Mouse (Mus musculus) monocyte, adult 2 months (primary cell): ENCODE data around the gene Dnmt1.
A peak's percentile ranks its signal among the peaks of the same experiment; 100 is the strongest.

Experiments used
- DNase-seq, 2 experiments: peaks; one replicate each; pipeline ENCODE4 v3.0.0; 2022; ENCODE audit warnings: low spot score in 2 of 2, low read depth in 1 of 2

Dnmt1 gene

DNA sequence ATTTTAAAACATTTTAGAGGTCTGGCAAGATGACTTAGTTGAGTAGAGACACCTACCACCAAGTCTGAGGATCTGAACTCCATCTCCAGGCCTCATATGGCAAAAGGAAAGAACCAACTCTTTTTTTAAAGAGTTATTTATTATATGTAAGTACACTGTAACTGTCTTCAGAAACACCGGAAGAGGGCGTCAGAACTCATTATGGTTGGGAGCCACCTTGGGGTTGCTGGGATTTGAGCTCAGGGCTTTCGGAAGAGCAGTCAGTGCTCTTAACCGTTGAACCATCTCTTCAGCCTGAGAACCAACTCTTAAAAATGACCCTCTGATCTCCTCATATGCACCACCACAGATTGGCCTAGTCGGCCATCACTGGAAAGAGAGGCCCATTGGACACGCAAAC lies 72.5 kb downstream of the Dnmt1 start:
- DNase-seq = no peak

DNA sequence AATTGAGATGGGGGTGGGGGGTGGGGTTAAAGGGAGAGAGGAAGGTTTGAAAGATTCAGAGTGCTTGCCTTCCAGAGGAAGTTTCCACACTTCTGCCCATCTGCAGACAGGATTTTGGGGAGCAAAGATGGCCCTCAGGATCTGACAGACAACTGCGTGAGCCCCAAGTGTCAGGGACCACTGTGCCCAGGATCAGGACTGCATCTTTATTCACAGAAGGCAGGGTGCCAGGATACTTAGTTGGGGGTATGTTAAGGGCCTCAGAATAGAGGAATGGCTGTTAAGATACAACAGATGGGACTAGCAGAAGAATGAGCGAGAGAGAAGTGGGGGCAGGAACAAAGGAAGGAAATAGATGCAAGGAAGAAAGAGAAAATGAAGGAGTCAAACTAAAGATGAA lies 73.1 kb downstream of the Dnmt1 start:
- DNase-seq = no peak

DNA sequence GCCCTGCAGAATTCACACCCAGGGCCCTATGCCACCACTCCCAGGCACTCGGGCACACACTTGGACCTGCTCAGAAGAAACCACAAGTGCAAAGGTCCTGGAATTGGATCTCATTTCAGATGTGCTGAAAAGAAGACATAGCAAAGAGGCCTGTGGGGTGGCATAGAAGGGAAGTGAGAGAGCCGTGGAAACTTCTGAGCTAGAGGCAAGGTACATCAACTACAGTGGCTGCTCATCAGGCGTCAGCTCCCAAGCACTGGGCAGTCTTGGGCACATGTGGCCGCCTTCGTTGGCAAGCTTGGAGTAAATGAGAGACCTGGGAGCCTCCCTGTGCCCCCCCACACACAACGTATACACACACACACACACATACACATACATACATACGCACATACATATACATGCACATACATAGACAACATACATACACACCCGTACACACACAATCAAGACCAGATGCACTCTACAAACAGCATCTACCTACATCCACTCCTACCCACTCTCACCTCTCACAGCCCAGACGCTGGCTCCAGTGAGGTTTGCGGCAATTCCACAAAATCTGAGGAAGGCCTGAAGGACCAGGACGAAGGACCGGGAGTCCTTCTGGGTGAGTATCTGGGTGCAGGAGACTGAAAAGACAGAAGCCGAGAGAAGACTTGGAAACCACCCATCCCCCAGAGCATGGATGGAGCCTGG lies 80.4 kb downstream of the Dnmt1 start, which contains the start of gene Angptl6:
TSS of gene Angptl6 (minus strand) at position 631 of the 696 bp plus-strand sequence.
- DNase-seq = no peak

DNA sequence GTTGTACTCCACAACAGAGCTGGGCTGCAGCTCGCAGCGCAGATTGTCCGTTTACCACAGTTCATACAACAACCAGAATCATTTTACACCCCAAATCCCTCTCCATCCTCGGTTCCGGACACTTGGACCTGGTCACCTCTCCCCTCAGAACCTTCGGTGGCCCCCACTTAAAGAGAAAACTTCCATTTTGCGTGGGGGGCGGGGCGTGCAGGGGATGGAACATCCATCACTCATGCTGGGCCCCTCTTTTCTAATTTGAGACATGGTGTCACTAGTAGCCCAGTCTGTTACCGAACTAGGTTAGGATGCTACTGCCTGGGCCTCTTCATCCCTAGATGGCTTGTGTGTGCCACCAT lies 81.0 kb downstream of the Dnmt1 start:
- DNase-seq = no peak

DNA sequence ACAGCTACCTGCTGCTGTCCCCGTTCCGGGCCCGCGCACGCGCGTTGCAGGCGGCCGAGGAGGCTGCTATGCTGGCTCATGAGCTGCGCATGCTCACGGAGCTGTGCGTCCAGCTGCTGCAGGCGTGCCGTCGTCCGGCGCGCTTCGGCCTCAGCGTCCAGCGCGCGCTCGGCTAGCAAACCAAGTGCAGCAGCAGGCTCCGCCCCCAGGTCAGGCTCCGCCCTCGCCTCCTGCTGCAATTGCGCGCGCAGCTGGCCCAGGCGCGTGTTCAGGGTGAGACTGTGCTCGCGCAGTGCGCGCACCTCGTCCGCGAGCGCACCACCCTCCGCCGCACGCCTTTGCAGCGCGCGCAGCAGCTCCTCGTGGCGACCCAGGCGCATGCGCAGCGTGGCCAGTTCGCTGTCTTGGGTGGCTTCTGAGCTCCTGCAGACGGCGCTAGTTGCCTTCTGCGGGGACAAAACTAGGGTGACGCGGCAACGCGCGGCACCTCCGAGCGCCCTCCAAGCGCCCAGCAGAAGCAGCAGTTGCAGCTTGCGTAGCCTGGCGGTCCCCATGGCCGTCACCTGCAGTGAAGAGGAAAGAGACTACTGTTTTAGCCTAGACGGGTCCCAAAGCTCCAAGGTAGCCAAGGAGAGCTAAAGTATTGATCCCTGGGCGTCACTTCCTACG lies 81.5 kb downstream of the Dnmt1 start:
- peak; percentile 99 for DNase-seq

DNA sequence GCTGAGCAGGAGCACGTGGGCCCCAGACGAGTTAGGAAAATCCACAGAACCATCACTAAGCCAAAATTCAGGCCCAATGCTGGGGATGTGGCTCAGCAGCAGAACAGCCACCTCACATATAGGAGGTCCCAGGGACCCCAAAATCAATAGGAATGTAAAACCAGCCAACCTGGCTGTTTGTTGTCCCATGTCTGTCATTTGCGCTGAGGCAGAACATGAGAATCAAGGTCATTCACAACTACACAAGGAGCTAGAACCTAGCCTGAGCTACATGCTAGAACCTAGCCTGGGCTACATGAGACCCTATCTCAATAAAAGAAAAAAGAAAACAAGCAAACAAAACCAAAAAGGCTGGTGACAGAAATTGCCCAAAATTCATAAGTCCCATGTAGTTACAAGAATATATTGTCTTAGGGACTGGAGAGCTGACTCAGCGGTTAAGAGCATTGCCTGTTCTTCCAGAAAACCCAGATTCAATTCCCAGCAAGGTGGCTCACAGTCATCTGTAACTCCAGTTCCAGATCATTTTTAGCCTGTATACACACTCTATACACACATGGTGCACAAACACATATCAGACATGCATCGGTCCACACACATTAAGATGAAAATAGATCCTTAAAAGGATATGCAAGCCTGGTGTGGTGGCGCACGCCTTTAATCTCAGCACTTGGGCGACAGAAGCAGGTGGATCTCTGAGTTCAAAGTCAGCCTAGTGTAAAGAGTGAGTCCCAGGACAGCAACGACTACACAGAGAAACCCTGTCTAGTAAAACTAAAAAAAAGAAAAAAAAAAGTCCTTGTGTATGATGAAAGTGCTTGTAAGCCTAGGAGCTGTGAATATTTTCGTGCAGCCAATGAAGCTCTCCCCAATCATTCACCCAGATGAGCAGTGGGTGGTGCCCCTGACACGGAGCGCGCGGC lies 82.3 kb downstream of the Dnmt1 start:
- DNase-seq = no peak

DNA sequence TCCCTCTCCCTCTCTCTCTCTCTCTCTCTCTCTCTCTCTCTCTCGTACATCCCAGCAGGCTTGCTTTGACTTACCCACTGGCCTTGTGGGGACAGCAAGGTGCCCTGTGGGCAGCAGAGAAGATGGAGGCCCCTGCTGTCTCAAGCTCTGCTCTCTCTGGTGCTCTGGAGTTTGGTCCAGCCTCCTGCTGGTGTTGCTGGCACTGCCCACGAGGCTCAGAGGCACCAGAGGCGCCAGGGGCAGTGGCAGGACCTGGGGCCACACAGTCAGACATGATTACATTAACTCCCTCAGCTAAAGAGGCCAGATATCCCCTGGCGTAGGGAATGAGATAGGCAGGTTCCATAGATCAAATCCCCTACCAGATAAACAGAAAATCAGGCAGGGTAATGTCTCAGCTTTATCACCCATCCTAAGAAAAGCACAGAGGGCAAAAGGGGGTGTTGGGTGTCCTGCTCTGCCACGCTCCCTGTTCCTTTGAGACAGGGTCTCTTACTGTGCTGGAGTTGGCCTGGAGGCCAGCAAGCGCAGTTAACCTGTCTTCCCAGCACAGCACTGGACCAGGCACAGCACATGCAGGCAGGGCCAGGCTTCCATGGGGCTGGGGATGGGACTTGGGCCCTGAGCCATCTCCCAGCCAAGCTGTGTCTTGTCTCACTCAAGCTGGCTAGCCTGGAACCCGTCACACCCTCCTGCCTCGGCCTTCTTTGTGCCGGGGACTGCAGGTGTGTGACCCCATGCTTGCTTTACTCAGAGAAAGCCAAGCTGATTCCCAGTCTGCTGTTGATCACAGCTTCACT lies 83.2 kb downstream of the Dnmt1 start:
- DNase-seq = no peak

DNA sequence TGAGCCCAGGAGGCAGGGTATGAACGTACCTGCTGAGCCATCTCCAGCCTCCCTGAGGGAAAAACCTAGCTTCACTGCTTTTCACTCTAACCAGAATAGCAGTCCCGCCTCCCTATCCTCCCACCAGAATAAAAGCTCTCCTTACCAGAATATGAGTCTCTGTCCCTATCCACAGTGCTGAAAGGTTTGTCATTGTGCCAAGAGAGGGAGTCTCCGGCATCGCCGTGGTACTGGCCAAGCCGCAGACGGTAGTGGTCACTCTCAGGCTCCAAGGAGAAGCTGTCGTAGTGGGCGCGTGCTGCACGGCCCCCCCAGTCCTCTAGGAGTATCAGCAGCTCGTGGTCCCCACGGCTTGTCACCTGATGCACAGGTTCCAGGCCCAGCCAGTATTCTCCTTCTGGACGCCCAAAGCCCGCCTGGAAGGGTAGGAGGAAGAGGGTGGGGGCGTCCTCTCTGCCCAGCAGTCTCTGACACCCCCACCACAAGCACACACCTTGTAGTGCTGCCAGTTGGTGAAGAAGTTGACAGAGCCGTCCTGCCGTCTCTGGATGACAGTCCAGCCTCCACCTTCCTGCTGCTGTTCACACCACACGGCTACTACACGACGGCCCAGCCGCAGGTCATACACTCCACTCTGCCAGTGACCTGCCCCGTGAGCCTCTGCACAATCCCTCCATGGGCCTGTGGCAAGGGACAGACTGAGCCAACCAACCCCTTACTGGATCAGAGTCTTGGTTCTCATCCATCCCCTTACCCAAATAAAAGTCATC lies 84.5 kb downstream of the Dnmt1 start:
- DNase-seq = no peak

DNA sequence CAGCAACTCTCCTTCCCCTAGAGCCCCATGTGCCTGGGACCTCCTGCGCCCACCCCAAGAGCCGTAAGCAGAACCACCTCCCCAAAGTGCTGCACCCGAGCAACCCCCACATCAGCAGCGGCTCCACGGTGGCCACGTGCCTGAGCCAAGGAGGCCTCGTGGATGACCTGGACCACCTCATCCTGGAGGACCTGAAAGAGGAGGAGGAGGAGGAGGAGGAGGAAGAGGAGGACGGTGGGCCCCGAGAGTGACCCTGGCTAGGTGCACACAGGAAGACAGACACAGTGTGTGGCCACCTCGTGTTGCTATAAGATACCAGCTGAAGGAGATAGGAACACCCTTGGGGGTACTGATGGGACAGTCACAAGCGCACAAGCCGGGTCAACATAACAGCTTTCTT lies 86.2 kb downstream of the Dnmt1 start:
- no peak for DNase-seq

DNA sequence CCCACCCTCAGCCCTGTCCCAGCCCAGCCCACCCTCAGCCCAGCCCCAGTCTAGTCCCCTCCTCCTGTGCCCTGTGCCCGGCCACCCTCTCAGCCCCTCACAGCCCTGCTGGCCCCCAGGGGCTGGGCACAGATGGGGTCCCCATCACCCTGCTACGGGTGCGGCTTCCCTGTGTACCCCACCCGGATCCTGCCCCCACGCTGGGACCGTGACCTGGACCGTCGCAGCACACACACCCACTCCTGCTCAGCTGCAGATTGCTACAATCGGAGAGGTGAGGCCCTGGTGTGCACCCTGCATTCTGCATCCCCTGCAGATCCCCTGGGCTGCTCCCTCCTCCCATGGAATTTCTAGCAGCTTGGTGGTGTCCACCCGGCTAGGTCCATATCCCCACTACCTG lies 86.7 kb downstream of the Dnmt1 start:
- DNase-seq = no peak

DNA sequence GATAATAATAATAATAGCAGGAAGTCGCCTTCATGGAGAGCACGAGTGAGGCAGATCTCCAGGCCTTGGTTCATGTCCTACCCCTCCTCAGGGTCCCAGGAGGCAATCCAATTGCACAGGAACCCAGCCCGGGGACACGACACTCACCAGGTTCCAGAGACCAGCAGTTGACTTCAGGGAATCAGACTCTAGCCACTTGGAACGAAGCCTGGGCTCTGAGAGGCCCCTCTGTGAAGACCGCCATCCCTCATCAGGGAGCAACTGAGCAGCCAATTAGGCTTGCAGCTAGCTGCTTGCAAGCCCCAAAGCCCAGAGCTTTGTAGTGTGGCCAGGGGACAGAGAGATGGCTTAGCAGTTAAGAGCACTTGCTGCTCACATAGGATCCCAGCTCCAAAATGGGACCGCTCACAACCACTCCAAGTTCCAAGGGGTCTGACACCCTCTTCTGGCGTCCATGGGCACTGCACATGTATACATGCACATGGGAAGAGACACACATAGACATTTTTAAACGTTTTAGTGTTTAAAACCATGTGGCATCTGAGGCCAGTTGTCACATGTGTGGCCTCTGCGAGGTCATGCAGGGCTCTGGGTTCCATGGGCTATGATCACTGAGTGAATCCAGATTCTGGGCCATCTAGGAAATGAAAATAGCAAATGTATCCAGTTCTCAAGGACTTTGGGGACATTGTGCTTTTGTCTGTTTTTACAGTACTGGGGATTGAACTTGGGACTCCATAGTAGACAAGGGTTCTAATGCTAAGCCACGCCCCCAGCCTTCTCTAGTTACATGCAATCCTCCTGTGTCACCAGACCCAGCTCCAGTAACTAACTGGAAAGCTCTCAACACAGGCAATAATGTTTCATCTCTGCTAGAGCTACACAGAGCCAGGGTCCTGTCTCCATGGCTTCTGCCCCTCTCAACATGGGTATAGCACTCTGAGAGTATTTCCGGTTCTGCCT lies 89.2 kb downstream of the Dnmt1 start:
- no peak for DNase-seq

DNA sequence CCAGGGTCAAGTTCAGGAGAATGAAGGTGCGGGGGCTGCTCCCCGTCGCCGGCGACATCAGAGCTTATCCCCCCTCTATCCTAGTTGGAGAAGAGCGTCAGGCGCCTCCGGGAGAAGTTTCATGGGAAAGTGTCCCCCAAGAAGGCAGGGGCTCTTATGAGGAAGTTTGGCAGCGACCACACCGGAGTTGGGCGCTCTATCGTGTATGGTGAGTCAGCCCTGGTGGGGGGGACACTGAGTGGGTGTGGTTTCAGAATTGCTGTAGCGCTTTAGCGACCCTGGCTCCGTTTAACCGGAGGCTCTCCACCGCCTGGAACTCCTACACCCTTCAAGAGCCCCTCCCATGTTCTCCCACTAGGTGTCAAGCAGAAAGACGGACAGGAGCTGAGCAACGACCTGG lies 90.4 kb downstream of the Dnmt1 start:
- DNase-seq = no peak

DNA sequence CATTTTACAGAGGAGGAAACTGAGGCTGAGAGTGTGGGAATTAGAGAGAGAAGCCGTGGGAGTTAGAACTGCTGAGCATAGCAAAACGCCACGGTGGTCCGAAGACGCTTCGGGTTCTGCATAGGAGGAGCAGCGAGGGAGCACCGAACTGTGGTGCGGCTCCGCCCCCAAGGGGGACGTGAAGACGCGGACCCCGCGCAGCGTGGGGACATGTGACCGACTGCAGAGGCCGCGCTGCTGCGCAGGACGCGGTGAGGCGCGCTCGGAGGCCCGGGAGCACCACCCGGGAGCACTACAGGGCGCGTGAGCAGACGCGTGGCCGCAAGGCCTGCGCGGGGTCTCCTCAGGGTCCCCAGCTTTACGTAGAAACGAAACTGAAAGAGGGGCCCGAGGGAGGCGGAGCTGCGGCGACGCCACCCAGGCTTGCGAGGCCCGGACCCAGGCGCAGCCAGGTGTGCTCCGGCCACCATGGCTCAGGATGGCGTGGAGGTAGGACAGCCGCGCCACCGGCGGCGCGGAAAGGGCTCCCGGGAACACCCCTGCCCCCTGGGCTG lies 91.2 kb downstream of the Dnmt1 start, which contains the start of gene A230050P20Rik:
TSS of gene A230050P20Rik (plus strand) at position 195 of the 554 bp plus-strand sequence.
- DNase-seq = no peak

DNA sequence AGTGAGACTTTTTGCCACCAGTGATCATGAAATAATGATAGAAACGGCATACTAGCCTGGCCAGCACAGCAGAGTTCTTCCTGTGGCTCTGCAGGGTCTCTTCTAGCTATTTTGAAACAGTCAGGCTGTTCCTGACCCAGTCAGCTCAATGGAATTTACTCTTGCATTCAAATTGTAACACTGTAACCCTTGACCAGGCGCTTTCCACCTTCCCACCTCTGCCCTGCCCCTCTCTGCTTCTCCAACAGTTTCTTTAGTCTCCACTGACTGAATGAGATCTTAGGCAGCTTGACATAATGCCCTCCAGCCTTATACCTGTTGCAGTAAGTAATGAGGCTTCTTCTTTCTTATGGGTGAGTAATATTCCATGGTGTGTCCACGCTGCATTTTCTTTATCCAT lies 92.8 kb downstream of the Dnmt1 start:
- no peak for DNase-seq

DNA sequence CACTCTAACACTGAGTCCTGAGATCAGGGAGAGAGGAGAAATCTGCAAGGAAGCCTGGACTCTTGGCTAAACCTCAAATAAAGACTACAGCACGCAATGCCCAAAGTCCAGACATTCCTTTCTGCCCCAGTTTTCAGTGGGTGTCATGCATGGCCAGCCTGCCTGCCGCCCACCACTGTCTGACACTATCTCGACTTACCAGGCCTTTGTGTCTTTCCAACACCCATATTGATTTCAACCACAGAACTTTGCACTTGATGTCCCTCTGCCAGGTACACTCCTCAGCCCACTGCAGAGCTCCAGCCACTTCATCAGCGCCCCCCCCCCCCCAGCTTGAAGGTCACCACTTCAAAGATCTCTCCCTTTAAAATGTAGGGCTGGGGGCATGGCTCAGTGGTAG lies 97.5 kb downstream of the Dnmt1 start:
- no peak for DNase-seq

DNA sequence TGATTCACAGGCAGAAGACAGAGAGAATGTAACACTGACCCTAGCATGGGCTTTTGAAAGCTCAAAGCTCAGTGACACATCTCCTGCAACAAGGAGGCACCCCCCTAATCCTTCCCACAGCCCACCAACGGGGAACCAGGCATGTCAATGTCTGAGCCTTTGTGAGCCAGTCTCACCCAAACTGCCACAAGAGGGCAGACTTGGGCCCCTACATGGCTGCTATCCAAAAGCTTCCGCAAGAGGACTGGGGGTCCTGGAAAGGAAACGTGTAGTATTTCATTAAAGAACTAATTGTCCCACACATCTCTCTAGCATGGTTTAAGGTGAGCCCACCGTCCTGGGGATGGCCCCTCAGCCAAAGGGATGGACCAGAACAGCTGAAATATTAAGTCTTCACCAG lies 97.9 kb downstream of the Dnmt1 start:
- DNase-seq = no peak

DNA sequence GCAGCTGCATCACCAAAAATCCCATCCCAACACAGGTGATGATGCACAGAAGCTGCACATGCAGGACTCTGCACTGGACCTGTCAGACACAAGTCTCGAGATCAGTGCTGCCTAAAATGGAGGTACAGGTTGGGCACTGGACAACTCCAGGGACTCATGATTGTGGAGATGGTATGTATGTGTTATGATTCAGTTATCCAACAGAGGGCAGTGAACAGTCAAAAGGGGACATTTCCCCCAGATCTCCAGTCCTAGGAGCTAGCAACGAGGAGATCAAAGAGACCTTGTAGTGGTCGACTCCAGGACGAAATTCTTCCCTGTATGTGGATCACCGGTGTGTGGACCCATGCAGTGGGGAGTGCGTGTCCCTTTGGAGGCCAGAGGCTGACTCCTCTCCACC lies 99.8 kb downstream of the Dnmt1 start:
- no peak for DNase-seq
